Mouse (Mus musculus): ENCODE results near the gene Zdhhc1. TPM values are rescaled to one million over a fixed set of nuclear protein-coding genes. Genes with fewer than 3 reads are reported as not detected.
A peak's percentile ranks its signal among the peaks of the same experiment; 100 is the strongest.

Zdhhc1 gene
- polyA plus RNA-seq, 1 experiment from 2014 or later = 50.9 TPM

DNA sequence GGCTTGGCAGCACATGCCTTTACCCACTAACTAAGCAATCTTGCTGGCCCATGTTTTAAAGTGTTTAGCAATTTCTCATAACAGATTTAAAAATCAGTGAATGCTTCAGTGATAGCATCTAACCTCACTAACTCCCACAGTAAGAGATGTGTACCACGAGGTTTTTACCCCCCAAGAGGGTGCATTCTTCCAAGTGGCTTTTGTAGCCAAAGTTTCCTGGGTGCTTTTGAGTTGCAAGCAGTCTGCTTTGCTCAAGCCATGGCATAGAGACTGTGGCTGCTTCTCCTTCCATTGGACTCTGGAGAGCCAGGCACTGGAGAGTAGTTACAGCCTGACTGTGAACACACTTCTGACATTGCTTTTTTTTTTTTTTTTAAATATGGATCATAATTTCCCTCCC lies 7.4 kb downstream of the Zdhhc1 start:
- Histone ChIP-seq H3K27me3 (no peaks in the 10 kb centered on the region), H3K4me2 (no peak overlapping the region), H3K36me3 (peaks cover 8% of the 10 kb centered on the region; the same call in 1 of the 2 replicates), H3K27ac (no peak overlapping the region), H3K9ac (no peak overlapping the region), H3K4me3 (no peak overlapping the region), H3K4me1 (peaks cover 11% of the 10 kb centered on the region), H3K9me3 (no peaks in the 10 kb centered on the region)
- no peak for ATAC-seq (ENCODE audit: borderline replicate concordance, extremely low read depth, low FRiP score, low TSS enrichment)
- 39% methylated on average over 1 of the region's 1 CpGs for WGBS

DNA sequence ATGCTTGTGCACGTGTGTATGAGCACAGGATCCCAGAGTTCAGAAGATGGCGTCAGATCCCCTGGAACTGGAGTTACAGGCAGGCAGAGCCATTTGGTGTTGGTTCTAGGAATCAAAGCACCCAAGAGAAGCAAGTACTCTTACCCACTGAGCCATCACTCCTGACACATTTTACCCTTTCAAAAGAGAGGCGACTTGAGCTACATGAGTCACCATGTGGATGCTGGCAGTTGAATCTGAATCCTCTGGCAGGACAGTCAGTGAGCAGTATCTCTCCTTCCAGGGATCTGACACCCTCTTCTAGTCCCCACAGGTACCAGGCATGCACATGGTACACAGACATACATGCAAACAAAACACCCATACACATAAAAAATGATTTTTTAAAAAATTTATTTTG lies 8.6 kb downstream of the Zdhhc1 start:
- no peak overlapping the region for H3K4me3 ChIP-seq
- H3K27me3 ChIP-seq = no peaks in the 10 kb centered on the region
- H3K4me2 ChIP-seq = no peak overlapping the region
- no peaks in the 10 kb centered on the region for H3K9me3 ChIP-seq
- ATAC-seq (ENCODE audit: borderline replicate concordance, extremely low read depth, low FRiP score, low TSS enrichment) = no peak
- peaks cover 4% of the 10 kb centered on the region; the same call in 1 of the 2 replicates for H3K4me1 ChIP-seq
- WGBS = 55% methylated on average over 3 of the region's 3 CpGs
- H3K9ac ChIP-seq = no peak overlapping the region
- H3K36me3 ChIP-seq = peaks cover 8% of the 10 kb centered on the region; the same call in 1 of the 2 replicates
- no peak overlapping the region for H3K27ac ChIP-seq

GRCm38 (mm10) chr8:105484392-105484791 lies 12.3 kb downstream of the Zdhhc1 start:
- Histone ChIP-seq H3K36me3 (peaks cover 16% of the 10 kb centered on the region), H3K27me3 (no peaks in the 10 kb centered on the region), H3K9ac (no peak overlapping the region), H3K4me1 (peaks cover 5% of the 10 kb centered on the region), H3K4me3 (no peak overlapping the region), H3K4me2 (no peak overlapping the region), H3K9me3 (no peaks in the 10 kb centered on the region), H3K27ac (no peak overlapping the region)
- ATAC-seq (ENCODE audit: borderline replicate concordance, extremely low read depth, low FRiP score, low TSS enrichment) = peak; percentile 52; the same call in 1 of the 2 replicates
- 27% methylated on average over 2 of the region's 2 CpGs for WGBS

DNA sequence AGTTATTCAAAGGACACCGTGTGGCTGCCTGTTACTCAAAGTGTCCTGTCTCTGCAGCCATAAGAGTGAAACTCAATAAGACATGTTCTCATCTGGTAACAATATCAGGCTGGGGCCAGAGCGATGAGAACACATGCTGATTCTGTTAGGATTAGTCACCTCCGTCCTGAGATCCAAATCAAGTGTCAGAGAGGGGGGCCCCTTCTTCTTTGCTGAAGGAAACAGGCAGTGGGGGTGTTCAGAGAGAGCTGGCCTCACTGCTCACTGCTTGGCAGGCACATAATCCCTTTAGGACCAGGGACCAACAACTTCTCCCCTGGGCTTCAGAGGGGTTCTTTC lies 12.7 kb downstream of the Zdhhc1 start:
- H3K9me3 ChIP-seq = no peaks in the 10 kb centered on the region
- ATAC-seq (ENCODE audit: borderline replicate concordance, extremely low read depth, low FRiP score, low TSS enrichment) = no peak
- no peak overlapping the region for H3K9ac ChIP-seq
- H3K4me3 ChIP-seq = no peak overlapping the region
- no peak overlapping the region for H3K4me2 ChIP-seq
- 63% methylated on average over 3 of the region's 3 CpGs for WGBS
- H3K36me3 ChIP-seq = peaks cover 16% of the 10 kb centered on the region
- H3K4me1 ChIP-seq = peaks cover 5% of the 10 kb centered on the region
- no peaks in the 10 kb centered on the region for H3K27me3 ChIP-seq
- H3K27ac ChIP-seq = no peak overlapping the region

GRCm38 (mm10) chr8:105483212-105484029 lies 13.3 kb downstream of the Zdhhc1 start:
- Histone ChIP-seq H3K4me3 (no peak overlapping the region), H3K9me3 (no peaks in the 10 kb centered on the region), H3K9ac (no peak overlapping the region), H3K36me3 (peaks cover 16% of the 10 kb centered on the region), H3K27me3 (no peaks in the 10 kb centered on the region), H3K27ac (no peak overlapping the region), H3K4me2 (no peak overlapping the region), H3K4me1 (peaks cover 5% of the 10 kb centered on the region)
- 34% methylated on average over 14 of the region's 14 CpGs for WGBS
- ATAC-seq (ENCODE audit: borderline replicate concordance, extremely low read depth, low FRiP score, low TSS enrichment) = 0 out of 2 replicates have a peak, but pooled peaks have one; percentile 36

DNA sequence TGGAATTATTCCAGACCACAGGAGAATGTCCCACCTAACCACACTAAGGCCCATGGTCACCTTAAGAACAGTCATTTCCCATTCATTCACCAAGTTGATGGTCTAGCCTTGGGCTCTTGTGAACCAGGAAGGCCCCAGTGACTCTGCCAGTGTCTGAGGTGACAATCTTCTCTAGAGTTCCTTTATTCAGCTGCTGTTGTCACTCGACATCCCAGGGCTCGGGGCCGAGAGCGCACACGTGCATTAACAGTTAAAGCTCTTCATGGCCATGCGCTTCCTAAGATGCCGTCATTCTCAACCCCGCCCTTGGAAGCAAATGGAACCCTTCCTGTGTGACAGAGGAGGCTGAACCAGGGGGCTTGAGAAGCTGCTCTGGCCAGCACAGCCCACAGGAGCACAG lies 14.6 kb downstream of the Zdhhc1 start:
- ATAC-seq (ENCODE audit: borderline replicate concordance, extremely low read depth, low FRiP score, low TSS enrichment) = no peak
- H3K36me3 ChIP-seq = peaks cover 16% of the 10 kb centered on the region
- no peak overlapping the region for H3K27ac ChIP-seq
- no peak overlapping the region for H3K9ac ChIP-seq
- H3K9me3 ChIP-seq = no peaks in the 10 kb centered on the region
- 72% methylated on average over 8 of the region's 8 CpGs for WGBS
- no peaks in the 10 kb centered on the region for H3K27me3 ChIP-seq
- H3K4me1 ChIP-seq = peaks cover 5% of the 10 kb centered on the region
- no peak overlapping the region for H3K4me3 ChIP-seq
- H3K4me2 ChIP-seq = no peak overlapping the region

DNA sequence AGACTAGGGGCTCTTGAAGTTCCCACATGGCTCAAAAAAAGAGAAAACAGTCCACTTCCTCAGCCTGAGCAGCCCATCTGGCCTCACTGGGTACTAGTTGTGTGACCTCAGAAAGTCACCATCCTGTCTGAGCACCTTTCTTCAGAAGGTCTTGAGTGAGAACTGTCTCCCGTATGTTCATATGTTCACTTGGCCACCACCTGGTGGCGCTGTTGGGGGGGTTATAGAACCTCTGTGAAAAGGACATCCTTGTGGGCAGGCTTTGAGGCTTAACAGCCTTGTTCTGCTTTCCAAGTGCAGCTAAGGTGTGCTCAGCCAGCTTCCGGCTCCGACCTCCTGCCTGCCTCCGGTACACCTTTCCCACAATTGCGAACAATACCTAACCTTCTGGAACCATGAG lies 15.2 kb downstream of the Zdhhc1 start:
- Histone ChIP-seq H3K9ac (no peak overlapping the region), H3K4me3 (no peak overlapping the region), H3K27ac (no peak overlapping the region; the same call in 1 of the 2 replicates), H3K27me3 (no peaks in the 10 kb centered on the region), H3K4me2 (no peak overlapping the region), H3K4me1 (peaks cover 5% of the 10 kb centered on the region), H3K36me3 (peaks cover 16% of the 10 kb centered on the region), H3K9me3 (no peaks in the 10 kb centered on the region)
- no peak for ATAC-seq (ENCODE audit: borderline replicate concordance, extremely low read depth, low FRiP score, low TSS enrichment)
- 74% methylated on average over 6 of the region's 6 CpGs for WGBS

DNA sequence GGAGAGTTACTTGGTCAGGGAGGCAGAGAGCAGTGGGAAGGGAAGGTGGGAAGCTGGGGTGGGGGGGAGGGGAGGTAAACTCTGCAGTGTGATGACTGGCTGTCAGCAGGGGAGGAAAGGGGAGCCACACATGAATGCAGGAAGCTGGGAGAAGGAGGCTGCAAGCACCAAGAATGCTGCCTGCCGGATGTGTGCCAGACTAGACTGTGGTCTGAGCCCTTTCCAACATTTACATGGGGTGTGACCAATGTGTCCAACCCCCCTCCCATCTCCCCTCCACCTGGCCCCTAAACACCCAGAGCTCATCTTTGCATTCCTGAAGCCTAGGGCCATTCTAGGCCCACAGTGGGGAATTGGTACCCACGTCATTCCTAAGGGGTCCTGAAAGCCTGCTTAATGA lies 15.7 kb downstream of the Zdhhc1 start:
- WGBS = 28% methylated on average over 2 of the region's 2 CpGs
- ATAC-seq (ENCODE audit: borderline replicate concordance, extremely low read depth, low FRiP score, low TSS enrichment) = no peak

DNA sequence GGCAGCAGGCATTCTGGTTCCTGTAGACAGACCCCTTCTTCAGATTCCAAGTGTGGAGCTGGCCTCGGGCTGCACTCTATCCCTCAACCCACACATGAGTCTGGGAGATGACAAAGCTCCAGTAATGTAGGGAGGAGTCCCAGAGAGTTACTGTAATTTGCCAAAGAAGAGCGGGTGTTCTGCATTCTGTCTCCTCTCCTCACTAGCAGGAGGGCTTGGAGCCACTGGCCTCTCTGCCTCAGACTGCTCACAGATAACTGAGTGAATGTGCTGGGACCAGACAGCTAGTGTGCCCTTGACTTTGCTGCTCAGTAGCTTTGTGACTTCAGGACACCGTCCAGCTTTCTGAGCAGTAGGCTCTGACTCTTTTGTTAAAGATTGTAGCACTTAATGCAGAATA lies 18.9 kb downstream of the Zdhhc1 start:
- no peak overlapping the region for H3K27ac ChIP-seq
- WGBS = 68% methylated on average over 3 of the region's 3 CpGs
- no peak for ATAC-seq (ENCODE audit: borderline replicate concordance, extremely low read depth, low FRiP score, low TSS enrichment)

More for the DNA sequence above, 15.7 kb downstream of the Zdhhc1 start:
- Histone ChIP-seq H3K9me3 (no peaks in the 10 kb centered on the region), H3K27ac (no peak overlapping the region; the same call in 1 of the 2 replicates), H3K9ac (no peak overlapping the region), H3K27me3 (no peaks in the 10 kb centered on the region), H3K36me3 (peaks cover 18% of the 10 kb centered on the region), H3K4me3 (no peak overlapping the region), H3K4me2 (no peak overlapping the region), H3K4me1 (peaks cover 5% of the 10 kb centered on the region)

GRCm38 (mm10) chr8:105476628-105477413 lies 19.9 kb downstream of the Zdhhc1 start:
- 44% methylated on average over 25 of the region's 25 CpGs for WGBS
- Histone ChIP-seq H3K27ac (no peak overlapping the region), H3K36me3 (peaks cover 9% of the 10 kb centered on the region), H3K4me2 (no peak overlapping the region), H3K27me3 (0 out of 2 replicates have a peak, but pooled peaks cover 6% of the 10 kb centered on the region), H3K4me3 (no peak overlapping the region), H3K4me1 (peaks cover 33% of the 10 kb centered on the region), H3K9me3 (no peaks in the 10 kb centered on the region), H3K9ac (no peak overlapping the region)
- no peak for ATAC-seq (ENCODE audit: borderline replicate concordance, extremely low read depth, low FRiP score, low TSS enrichment)

More for the DNA sequence above, 18.9 kb downstream of the Zdhhc1 start:
- H3K4me2 ChIP-seq = no peak overlapping the region
- no peak overlapping the region for H3K9ac ChIP-seq
- H3K4me1 ChIP-seq = peaks cover 30% of the 10 kb centered on the region
- H3K36me3 ChIP-seq = peaks cover 14% of the 10 kb centered on the region
- H3K27me3 ChIP-seq = 0 out of 2 replicates have a peak, but pooled peaks cover 6% of the 10 kb centered on the region
- H3K4me3 ChIP-seq = no peak overlapping the region
- H3K9me3 ChIP-seq = no peaks in the 10 kb centered on the region

DNA sequence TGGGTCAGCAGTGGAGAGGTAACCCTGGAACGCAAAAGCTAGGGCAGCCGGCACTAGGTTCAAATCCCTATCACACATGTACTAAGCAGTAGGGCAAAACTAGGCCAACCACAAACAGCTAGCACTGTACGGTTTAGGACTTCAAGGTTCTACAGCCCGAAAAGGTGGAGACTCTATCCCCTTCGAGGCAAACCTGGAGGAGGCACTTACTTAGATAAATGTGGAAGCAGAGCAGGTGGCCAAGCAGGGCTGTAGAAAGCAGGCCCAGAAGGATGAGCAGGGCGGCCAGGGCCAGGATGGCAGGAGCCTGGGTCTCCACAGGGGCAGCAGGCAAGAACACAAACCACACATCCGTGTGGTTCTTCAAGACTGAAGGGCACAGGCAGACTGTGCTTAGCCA lies 20.5 kb downstream of the Zdhhc1 start:
- H3K36me3 ChIP-seq = 0 out of 2 replicates have a peak, but pooled peaks cover 6% of the 10 kb centered on the region
- WGBS = 87% methylated on average over 7 of the region's 7 CpGs
- no peak overlapping the region for H3K4me2 ChIP-seq

GRCm38 (mm10) chr8:105475742-105476141 lies 21.0 kb downstream of the Zdhhc1 start:
- WGBS = 93% methylated on average over 8 of the region's 8 CpGs
- no peak overlapping the region for H3K27ac ChIP-seq

More for the DNA sequence above, 20.5 kb downstream of the Zdhhc1 start:
- Histone ChIP-seq H3K27me3 (0 out of 2 replicates have a peak, but pooled peaks cover 6% of the 10 kb centered on the region), H3K9me3 (no peaks in the 10 kb centered on the region), H3K4me3 (no peak overlapping the region), H3K27ac (no peak overlapping the region), H3K4me1 (peaks cover 38% of the 10 kb centered on the region), H3K9ac (no peak overlapping the region)
- no peak for ATAC-seq (ENCODE audit: borderline replicate concordance, extremely low read depth, low FRiP score, low TSS enrichment)

More at GRCm38 (mm10) chr8:105475742-105476141, 21.0 kb downstream of the Zdhhc1 start:
- H3K27me3 ChIP-seq = 0 out of 2 replicates have a peak, but pooled peaks cover 6% of the 10 kb centered on the region
- peaks cover 38% of the 10 kb centered on the region for H3K4me1 ChIP-seq
- H3K36me3 ChIP-seq = 0 out of 2 replicates have a peak, but pooled peaks cover 6% of the 10 kb centered on the region
- no peaks in the 10 kb centered on the region for H3K9me3 ChIP-seq
- H3K9ac ChIP-seq = no peak overlapping the region
- H3K4me3 ChIP-seq = no peak overlapping the region
- no peak overlapping the region for H3K4me2 ChIP-seq
- no peak for ATAC-seq (ENCODE audit: borderline replicate concordance, extremely low read depth, low FRiP score, low TSS enrichment)
